Mouse (Mus musculus) cerebellum, adult 11 months (tissue): Measurements from ENCODE around the gene Hist3h2a.

Source experiments
- DNase-seq: peaks from one replicate; pipeline ENCODE4 v3.0.0; 2022

Gene Hist3h2a

DNA sequence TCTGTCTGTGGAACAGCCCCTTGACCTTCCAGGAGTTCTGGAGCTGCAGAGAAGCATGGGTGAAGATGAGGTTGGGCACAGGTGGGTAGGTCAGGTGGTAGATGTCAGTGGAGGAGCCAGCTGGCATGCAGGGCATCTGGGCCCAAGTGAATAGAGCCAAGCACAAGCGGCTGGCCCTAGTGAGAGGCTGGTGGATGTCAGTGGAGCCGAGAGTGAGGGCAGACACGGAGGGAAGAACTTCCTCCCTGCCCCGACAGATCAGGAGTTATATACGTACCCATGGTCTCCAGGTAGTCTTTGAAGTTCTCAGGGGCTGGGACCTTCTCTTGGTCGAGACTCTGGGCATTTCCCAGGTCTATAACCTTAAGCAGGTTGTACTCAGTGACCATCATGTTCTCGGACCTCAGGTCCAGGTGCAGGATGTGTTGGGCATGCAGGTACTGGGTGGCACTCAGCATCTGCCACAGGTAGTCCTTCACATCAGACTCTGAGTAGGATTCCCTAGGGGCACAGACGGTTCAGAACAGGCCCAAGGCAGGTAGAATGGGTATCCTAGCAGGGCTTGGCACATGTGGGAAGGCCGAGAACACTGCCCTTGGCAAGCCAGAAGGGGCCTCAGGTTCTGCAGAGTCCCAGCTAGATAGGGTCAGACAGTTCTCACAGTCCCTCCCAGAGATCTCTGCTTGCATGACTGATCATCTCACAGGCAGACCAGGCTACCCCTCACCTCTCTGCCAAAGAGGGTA is 40.7 kb downstream of the Hist3h2a start:
- DNase-seq, result no peak

DNA sequence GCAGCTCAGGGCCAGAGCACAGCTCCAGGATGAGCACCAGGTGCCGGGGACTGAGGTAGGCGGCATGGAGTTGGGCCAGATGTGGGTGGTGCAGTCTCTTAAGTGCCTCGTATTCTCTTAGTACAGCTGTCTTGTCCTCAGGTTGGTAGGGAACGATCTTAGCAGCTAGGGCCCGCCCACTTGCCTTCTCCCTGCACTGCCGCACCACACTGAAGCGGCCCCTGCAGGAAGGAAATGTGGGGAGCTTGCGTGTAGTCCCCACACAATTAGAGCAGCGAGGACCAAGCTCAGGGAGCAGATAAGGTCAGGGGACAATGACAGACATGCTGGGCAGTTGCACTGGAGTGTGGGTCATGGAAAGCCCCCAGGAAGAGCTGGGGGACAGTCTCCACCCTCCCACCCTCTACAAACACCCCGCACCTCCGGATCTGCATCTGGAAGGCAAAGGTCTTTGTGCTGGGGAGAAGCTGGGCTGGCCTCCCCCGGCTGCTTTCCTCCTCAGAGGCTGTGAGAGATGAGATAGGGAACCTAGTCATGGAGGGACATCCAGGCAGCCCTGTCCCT is 41.4 kb downstream of the Hist3h2a start:
- DNase-seq, result no peak

- no peak for DNase-seq
Observed at GRCm38 (mm10) chr11:58997541-58997940, 43.1 kb downstream of the Hist3h2a start.

GRCm38 (mm10) chr11:58999158-58999557 is 44.7 kb downstream of the Hist3h2a start:
- DNase-seq, result no peak

- no peak for DNase-seq
Observed at GRCm38 (mm10) chr11:58999830-59000229, 45.3 kb downstream of the Hist3h2a start.

GRCm38 (mm10) chr11:59000635-59001034 is 46.1 kb downstream of the Hist3h2a start:
- no peak for DNase-seq

DNA sequence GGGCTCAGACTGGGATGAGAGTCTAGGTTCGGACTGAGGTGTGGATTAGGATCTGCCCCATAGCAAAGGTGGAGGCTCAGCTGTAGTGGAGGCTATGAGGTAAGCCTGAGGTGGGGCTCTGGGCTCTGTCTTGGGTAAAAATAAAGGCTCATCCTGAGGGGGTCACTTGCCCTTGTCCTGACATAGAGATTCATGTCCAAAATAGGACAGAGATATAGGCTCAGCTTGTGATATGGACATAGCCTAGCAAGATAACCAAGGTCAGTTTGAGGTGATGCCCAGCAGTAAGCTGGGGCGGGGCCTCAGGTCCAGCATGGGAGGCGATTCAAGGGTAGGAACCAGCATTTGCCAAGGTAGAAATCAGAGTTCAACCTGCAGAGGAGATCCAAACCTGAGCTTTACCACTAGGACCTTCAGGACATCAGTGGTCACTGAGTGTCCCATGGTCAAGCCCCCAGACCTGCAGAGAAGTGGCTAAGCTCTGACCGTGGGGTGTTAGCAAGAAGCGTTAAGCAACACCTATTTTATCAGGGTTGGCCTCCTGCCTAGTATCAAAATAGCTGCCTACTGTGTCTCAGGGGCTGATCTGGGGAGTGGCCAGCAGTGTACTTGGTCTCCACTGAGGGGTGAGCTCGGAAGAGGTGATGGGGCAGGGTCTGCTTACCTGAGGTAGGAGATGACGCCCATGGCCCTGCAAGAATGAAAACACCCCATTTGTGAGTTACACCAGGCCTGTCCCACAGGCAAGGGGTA is 48.0 kb downstream of the Hist3h2a start:
- DNase-seq, result no peak
